Mouse (Mus musculus) frontal cortex, adult (tissue): ENCODE measurements around the gene Slc2a3.
A peak's percentile ranks its signal among the peaks of the same experiment; 100 is the strongest.
"Not testable (repeated sequence)": the region's sequence is repeated elsewhere in the genome, so short reads cannot be mapped to it uniquely, and the experiment has no call there.

Source experiments
- ATAC-seq: cut with Nextera tagmentation; 2 replicates; pipeline ENCODE4 v1.9.2; 2017; ENCODE audit warnings: mild to moderate bottlenecking, moderate library complexity, mixed read lengths; ENCODE audit not compliant: low TSS enrichment

Gene Slc2a3

DNA sequence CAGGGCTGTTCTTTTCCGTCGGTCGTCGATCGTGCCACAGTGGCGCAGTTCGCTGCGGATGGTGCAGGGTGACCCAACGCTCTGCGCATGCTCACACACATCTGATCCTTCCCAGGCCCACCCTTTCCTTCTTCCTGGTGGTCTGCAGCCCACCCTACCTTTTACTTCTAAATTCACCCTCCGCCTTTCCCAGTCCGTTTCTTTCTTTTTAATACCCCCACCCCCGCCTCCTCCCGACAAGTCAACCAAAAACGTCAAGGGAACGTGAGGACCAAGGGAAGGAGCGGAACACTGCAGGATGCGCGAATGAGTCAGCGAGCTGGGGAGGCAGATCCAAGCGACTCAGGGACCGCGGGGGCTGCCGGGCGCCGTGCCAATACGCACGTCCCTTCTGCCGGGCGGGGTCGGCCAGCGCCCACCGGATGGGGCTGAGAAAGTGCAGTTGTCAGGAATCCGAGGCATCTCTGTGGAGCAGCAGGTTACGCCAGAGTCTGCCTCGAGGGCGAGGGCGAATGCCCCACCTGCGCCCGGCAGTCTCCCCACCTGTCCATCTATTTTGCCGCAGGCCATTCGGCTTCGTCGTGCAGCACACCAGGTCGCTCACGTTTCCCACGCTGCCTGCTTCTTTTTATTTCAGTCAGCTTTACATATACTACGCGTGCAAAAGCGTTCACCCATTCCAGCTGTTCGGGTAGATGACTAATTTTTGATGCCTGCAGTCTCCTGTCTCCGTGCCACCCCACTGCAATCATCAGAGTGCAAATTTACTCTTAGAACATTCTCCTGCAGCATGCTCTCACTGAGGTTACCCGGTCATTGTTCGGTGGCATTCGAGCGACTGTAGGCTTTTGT, 36.8 kb downstream of the Slc2a3 start:
- ATAC-seq, result peak; percentile 60

- no peak; the same call in 1 of the 2 replicates for ATAC-seq
These were observed 37.5 kb downstream of the Slc2a3 start for GRCm38 (mm10) chr6:122763844-122764445.

DNA sequence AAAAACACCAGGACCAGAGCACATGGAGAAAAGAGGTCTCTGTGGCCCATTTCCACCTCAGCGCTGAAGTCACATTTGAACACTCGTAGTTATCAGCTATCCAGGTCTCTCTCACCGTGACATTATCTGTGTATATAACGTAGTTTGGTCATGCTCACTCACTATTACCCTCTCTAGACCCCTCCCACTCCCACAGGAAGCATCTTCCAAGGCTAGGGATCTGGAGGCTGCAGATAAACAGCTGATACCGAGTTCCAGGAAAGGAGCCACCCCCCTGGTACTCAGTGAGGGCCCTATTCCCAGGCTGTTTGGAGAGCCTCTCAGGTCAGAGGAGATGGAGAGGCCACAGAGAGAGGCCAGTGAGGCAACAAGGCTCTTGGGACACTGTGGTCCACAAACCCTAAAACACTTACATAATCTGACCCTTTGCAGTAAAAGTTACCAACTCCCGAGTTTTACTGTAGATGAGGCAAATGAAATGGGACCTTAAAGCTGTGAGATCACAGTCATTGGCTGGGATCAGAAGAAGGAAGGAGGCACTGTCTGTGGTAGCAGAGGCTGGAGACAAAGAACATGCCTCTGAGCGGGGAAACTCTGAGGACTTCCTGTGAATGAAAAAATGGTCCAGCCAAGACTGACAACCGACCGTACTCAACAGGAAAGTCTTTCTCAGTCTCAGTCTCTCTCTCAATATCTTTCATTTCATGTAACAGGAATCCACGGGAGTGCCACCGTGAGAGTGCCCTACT, 38.3 kb downstream of the Slc2a3 start:
- no peak for ATAC-seq

GRCm38 (mm10) chr6:122762480-122762879, 39.0 kb downstream of the Slc2a3 start:
- ATAC-seq, result no peak

GRCm38 (mm10) chr6:122761901-122762300, 39.5 kb downstream of the Slc2a3 start:
- no peak for ATAC-seq

GRCm38 (mm10) chr6:122761011-122761599, 40.3 kb downstream of the Slc2a3 start:
- peak; percentile 69 for ATAC-seq

DNA sequence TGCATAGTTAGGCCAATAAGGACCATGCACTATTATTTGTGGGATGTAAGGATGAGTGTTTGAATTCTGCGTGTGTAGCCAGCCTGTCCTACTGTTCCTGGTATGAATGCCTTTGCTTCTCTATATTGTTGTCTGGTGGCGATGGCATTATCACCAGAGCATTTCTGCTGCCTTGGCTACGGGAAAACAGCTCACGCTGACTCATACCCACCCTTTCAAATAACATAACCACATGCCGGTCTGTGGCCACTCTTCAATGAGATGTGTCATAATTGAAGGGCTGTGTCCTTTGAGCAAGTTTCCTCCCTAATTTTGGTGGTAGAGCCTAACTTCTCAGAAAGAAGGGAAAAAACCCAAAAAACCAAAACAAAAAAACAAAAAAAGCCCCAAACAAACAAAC, 42.7 kb downstream of the Slc2a3 start:
- ATAC-seq, result no peak

GRCm38 (mm10) chr6:122755913-122756312, 45.5 kb downstream of the Slc2a3 start:
- no peak for ATAC-seq

DNA sequence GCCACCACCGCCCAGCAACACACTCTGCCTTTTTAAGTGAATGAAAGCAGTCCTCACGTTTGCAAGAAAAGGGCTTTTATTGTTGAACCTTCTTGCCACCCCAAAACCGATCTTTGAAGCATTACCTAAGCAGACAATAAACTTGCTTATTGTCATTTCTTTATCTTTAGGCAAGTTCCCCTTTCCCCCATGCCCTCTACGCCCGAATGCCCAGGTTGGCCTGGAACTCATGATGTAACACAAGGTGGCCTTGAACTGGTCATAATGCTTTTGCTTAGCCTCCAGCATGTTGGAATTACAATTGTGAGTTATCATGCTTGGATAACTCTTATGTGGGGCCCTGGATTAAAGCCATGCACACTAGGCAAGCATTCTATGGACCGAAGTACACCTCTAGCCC, 50.9 kb downstream of the Slc2a3 start:
- no peak for ATAC-seq

GRCm38 (mm10) chr6:122744505-122745249, 56.8 kb downstream of the Slc2a3 start:
- 0 out of 2 replicates have a peak, but pooled peaks have one; percentile 6 for ATAC-seq

- ATAC-seq, result no peak
These were observed 58.1 kb downstream of the Slc2a3 start for GRCm38 (mm10) chr6:122743353-122743752.

GRCm38 (mm10) chr6:122742228-122742899, 59.1 kb downstream of the Slc2a3 start:
- ATAC-seq, result peak; percentile 56

- peak; percentile 41 for ATAC-seq
These were observed 59.8 kb downstream of the Slc2a3 start for GRCm38 (mm10) chr6:122741460-122742227.

DNA sequence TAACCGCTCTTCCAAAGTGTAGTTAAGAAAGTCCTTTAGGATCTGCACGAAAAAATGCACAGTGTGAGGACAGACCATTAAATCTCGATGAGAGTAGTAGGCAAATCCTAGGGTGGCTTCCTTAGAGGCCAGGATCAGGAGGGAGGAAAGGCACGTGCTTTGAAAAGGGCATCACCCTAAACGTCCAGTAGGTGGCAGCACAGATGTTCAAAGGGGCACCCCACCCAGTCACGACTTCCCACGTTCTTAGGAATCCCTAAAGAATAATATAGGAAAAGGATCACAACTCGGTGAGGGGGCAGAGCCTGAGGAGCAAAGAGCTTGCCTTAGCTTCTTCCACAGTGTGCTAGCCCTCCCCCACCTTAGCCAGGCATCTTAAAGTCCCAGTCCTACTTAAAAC, 61.5 kb downstream of the Slc2a3 start:
- peak; percentile 46 for ATAC-seq

- peak; percentile 98 for ATAC-seq
These were observed 81.5 kb downstream of the Slc2a3 start for GRCm38 (mm10) chr6:122719942-122720341.

- ATAC-seq, result not testable (repeated sequence)
These were observed 83.2 kb downstream of the Slc2a3 start for GRCm38 (mm10) chr6:122718224-122718623.

GRCm38 (mm10) chr6:122715886-122716285, 85.6 kb downstream of the Slc2a3 start:
- ATAC-seq, result no peak

- ATAC-seq, result no peak
These were observed 86.6 kb downstream of the Slc2a3 start for GRCm38 (mm10) chr6:122714707-122715365.

GRCm38 (mm10) chr6:122713116-122713515, 88.3 kb downstream of the Slc2a3 start:
- ATAC-seq, result not testable (repeated sequence)
